Mouse (Mus musculus) embryonic fibroblast, embryonic 13.5 days (primary cell): ENCODE results near the gene Olfr315.

Source experiments
- CTCF ChIP-seq: IDR thresholded peaks from 2 replicates; pipeline ENCODE4 v1.5.1; 2011; ENCODE audit warnings: mild to moderate bottlenecking, control low read depth, low read length, moderate library complexity, borderline replicate concordance; ENCODE audit not compliant: insufficient read depth
- POLR2A ChIP-seq: IDR thresholded peaks from 2 replicates; pipeline ENCODE4 v1.6.1; 2011; ENCODE audit warnings: low read depth, mild to moderate bottlenecking, control low read depth, low read length, moderate library complexity

DNA sequence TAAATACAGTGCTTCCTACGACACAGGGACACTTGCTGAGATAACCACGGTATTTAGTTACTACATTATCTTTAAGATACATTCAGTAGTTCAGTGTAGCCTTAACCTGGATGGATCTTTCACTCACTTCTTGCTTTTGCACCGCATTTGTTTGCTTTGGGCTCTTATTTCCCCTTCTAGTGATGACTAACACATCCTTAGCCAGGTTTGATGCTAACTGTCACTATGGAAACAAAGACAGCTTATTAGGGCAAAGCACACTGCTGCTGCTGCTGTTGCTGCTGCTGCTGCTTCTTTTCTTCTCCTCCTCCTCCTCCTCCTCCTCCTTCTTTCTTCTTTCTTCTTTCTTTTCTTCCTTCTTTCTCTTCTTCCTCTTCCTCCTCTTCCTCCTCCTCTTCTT is 16.5 kb downstream of the Olfr315 start:
- no peak for TF ChIP-seq CTCF
- no peak for TF ChIP-seq POLR2A
